Mouse (Mus musculus) layer of hippocampus, adult 11-12 months (tissue): ENCODE data around the gene Ubxn2a.

Experiments used
- DNase-seq: peaks from one replicate; pipeline ENCODE4 v3.0.0; 2022; ENCODE audit warnings: low spot score

Gene Ubxn2a

GRCm38 (mm10) chr12:4878296-4878783 is 29.2 kb downstream of the Ubxn2a start:
- DNase-seq = no peak

DNA sequence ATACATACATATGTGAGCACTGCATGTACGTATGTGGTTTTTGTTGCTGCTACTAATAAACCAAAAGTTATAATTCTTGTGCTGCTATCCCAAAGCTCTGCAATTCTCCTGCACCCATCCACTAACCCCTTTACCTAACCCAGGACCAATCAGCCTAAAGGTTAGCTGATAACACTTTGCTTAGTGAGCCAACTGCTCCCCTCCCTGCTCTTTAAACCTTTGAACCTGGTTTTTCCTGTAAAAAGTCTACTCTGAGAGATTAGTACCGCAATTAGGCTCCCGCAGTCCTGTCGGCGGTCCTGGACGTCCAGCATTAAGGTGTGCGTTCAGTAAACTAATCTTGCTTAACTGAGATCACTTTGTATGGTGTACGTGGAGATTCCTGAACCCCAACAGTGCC is 31.9 kb downstream of the Ubxn2a start:
- DNase-seq = no peak

DNA sequence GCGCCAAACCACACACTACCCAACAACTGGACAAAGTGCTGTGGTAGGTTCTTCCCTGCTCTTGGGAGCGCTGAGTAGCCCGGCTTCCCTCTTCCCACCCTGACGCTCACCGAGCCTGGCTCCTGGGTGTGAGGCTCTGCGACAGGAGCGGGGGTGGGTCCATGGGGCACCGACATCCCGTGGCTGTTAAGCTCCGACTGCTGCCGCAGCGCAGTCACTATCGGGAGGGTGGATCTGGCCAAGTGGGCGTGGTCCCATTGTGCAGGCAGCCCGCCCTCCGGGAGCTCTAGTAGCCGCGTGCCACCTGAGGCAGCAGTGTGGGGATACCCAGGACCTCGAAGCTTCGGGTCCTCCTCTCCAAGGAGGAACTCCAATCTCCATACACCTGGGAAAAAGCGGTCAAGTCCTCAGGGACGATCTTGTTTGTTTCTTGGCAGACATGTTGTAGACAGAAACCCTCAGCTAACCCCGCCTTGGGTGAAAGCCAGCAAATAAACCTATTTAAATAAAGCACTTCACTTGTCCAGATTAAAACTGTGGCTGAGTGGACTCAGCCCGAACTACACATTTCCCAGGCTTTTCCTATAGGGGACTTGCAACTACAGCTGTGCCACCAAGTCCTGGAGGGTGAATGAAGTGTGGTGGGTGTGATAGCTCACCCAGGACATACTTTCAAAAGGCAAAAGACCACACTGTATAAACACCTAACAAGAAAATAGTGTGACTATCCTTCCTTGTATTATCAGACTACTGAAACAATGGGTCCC is 33.2 kb downstream of the Ubxn2a start, which contains the start of gene Mfsd2b:
Gene Mfsd2b, minus strand, starts transcription at position 199 of the 767 bp plus-strand sequence.
- DNase-seq = peak; percentile 30

DNA sequence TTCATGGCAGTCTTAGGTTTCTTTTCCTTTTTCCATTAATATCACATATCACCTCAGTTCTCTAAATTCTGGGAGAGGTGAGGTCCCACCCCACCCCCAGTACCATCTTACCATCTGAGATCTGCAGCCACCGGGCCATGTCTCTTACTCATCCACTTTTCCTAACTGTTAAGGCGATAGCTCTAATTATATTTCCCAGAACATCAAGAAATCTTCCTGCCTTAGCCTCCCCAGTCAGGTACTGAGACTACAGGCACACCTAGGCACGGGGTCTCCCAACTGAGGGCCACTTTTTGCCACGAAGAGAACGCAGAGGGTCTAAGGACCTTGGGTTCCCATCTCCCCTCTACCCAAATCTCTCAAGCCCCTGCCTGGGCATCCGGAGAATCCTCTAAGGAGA is 34.0 kb downstream of the Ubxn2a start:
- DNase-seq = no peak

DNA sequence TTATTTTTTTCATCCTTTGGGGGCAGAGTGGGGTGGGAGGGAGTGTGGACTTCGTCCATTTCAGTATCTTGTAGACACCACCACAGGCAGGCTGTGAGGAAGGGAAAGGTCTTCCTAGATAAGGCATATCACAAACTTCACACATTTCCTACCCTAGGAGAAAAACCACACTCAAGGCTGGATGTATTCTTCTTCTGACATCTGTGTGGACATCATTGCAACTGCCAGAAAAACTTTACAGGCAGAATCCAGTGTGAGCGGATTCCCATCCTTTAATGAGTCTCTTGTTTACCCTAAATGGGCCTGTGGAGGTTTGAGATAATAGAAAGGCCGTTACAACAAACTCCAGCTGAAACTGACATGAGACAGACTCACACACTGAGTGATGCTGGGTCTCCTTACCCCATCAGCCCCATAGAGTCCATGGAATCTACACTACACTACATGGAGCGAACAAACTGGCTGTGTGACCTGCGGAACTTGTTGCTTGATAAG is 34.5 kb downstream of the Ubxn2a start:
- no peak for DNase-seq

DNA sequence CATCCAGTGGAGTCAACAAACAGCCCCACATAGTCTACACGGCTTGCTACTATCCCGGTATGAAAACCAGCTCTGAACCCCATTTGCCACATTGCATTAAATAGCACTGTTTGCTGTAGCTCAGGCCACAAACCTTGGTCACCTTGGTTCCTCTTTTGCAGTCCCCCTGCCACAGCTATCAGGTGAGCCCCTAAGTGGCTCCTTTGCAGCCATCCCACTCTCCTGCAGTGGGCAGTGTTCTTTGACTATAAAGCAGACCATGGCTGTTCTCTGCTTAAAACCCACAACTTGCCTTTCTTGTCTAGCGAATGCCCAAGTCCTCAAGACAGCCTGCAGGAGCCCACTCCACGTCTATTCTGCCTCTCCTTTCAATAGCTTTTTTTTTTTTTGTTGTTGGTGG is 35.2 kb downstream of the Ubxn2a start:
- no peak for DNase-seq

DNA sequence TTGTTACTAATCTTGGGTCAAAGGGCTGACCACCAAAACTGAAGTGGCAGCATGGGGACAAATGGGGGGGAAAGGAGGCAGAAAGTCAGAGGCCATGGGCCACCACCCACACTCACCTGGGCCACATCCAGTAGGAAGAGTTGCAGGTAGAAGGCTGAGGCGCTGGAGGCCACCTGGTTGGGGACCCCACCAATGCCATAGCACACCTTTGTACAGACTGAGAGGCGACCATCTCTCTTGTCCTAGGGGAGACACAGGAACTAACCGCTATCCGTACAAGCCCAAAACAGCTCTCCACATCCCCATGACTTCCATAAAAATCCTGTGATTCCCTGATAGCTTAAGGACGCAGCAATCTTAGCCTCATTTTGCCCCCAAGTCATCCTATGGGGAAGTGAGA is 36.2 kb downstream of the Ubxn2a start:
- DNase-seq = no peak

DNA sequence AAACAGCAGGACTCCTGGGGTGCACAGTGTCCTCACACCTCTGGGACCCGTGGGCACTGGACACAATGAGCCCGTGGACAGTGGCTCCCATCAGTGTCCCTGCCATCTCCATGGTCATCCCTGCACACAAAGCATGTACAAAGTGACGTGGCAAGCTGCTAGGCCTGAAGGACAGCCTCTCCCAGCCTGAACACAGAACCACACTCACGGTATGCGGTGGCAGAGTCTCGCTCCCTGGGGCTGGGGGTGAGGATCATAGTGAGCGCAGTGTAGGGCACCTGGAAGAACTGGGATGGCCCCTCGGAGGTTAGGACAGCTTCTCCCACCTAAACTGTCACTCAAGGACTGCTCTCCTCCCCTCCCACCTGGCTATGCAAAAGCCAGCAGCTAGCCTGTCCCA is 38.6 kb downstream of the Ubxn2a start:
- no peak for DNase-seq

DNA sequence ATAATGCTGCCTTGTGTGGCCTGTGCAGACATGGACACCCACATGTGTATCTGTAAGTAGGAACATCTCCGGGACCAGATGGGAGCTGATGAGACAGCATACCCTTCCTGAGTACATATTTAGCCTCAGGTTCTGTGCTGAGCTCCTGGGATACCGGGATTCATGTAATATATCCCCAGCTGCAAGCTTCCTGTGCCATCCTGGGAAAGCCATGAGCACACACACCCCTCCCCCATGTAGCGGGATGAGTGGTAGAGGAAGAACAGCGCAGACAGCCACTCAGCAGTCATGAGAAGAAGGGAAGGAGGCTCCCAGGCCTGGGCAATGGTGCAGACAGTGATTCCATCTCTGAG is 43.2 kb downstream of the Ubxn2a start:
- DNase-seq = peak; percentile 35

- DNase-seq = no peak
Observed at GRCm38 (mm10) chr12:4863654-4864337, 43.7 kb downstream of the Ubxn2a start.

GRCm38 (mm10) chr12:4862672-4863071 is 44.8 kb downstream of the Ubxn2a start:
- DNase-seq = no peak

DNA sequence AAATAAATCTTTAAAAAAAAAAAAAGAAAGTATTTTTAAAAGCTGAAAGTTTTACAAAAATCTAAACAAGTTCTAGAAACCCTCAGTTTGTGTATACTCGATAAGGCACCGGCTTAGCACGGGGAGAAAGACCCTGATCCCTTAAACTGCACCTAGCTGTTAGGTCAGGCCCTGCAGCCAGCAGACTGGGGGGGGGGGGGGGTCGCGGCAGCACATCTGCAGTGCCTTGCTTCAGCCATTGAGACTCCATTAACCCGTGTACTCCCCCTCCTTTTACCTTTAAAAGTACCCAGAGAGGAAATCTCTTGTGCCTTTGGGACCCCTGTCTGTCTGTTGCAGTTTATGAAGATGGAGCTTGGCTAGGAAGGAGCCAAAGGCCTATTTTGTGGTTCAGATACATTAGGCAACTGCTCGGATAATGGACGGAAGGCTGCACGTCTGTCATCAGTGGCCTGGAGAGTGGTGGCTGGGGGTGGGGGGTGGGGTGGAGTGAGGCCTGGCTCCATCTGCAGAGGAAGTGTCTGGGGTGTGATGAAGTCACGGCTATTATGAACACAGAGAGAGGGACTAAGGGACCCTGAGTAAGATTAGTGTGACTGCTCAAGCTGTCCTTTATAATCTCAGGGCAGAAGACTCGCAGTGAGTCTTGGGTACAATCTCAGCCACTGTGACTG is 48.1 kb downstream of the Ubxn2a start:
- no peak for DNase-seq

DNA sequence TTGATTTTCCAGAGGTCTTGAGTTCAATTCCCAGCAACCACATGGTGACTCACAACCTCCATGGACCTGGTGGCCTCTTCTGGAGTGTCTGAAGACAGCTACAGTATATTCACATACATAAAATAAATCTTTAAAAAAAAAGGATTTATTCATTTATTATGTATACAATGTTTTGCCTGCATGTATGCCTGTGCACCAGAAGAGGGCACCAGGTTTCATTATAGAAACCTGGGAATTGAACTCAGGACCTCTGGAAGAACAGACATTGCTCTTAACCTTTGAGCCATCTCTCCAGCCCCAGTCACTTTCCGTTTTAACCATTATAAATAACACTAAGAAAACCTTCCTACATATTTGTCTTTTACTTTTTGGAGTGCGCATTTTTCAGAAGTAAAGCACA is 50.7 kb downstream of the Ubxn2a start:
- DNase-seq = no peak

- DNase-seq = no peak
Observed at GRCm38 (mm10) chr12:4856160-4856559, 51.3 kb downstream of the Ubxn2a start.

GRCm38 (mm10) chr12:4843741-4844140 is 63.8 kb downstream of the Ubxn2a start:
- no peak for DNase-seq

- peak; percentile 93 for DNase-seq
Observed at GRCm38 (mm10) chr12:4842890-4843597, 64.5 kb downstream of the Ubxn2a start, which contains the start of gene Wdcp. TSS of gene Wdcp (plus strand) at chr12:4843303.

- no peak for DNase-seq
Observed at GRCm38 (mm10) chr12:4842456-4842855, 65.0 kb downstream of the Ubxn2a start.

- DNase-seq = peak; percentile 39
Observed at GRCm38 (mm10) chr12:4841392-4841887, 66.1 kb downstream of the Ubxn2a start, which contains the start of gene Fkbp1b. TSS of gene Fkbp1b (minus strand) at chr12:4841591.

DNA sequence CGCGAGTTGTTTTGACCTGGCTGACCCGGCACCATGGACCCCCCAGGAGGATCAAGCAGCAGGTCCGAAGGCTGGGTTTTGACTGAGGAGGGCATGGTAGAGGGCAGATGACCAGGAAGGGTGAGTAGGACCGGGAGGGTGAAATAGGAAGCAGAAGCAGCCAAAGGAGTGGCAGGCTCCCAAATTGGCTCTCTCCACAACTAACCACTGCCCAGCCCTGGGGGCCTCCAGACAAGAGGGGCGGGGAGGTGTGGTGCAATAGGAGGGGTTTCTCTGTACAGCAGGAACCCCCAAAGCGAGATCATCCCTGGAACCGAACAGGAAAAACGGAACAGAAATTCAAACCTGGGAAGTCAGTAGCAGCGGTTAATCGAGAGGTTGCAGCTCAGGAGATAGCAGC is 66.8 kb downstream of the Ubxn2a start:
- no peak for DNase-seq

GRCm38 (mm10) chr12:4840010-4840409 is 67.5 kb downstream of the Ubxn2a start:
- DNase-seq = no peak

DNA sequence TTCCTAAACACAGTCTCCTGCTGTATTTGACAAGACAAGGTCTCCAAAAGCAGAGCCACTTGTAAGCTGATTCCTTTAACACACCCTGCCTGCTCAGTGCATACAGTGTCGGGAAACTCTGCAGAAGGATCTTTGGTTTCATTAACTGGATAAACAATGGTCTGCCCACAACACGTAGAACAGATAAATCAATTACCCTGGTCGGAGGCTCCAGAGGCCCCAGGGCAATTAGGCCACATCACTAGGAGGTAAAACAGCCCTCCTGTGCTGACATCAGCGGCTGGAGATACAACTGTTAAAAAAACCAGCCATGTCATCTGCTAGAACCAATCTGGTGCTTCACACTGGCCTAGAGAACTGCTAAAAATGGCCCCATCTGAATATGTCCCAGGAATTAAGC is 70.5 kb downstream of the Ubxn2a start:
- no peak for DNase-seq
